Mouse (Mus musculus) right cerebral cortex, postnatal 25 days (tissue): ENCODE measurements around the gene Banp.

Source experiments
- DNase-seq: peaks from one replicate; pipeline ENCODE4 v3.0.0; 2022

Banp gene

DNA sequence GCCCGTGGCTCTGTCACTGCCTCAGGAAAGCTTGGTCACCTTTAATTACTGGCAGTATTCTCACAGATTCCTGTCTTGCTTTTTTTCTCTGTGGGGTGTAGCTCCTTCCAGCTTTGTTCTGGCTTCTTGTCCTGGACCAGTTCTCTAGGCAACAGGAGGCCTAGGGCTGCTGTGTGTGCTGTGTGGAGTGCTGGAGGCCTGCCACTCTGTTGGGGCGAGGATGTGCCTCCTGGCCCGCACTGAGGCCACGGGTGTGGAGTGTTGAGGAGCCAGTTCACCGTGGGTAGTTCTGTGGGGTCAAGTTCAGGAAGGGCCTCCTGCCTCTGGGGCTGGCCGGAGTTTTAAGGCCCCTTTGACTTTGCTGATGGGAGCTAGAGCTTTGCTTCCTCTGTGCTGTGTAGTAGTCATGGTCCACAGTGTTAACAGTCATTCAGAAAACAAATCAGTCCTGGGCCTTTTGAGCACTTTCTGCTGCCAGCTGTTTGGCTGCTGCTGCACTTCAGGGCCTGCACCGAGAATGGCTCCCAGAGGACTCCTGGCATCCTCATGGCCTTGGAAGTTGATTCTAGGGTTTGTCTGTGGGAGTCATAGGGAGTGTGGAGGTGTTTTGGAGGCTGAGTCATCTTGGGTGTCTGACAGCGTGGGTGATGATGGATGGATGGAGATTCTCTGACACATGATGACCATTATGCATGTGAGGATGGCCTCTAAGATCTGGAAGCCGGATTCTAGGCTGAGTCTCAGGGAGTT is 41.1 kb downstream of the Banp start:
- DNase-seq, result no peak

DNA sequence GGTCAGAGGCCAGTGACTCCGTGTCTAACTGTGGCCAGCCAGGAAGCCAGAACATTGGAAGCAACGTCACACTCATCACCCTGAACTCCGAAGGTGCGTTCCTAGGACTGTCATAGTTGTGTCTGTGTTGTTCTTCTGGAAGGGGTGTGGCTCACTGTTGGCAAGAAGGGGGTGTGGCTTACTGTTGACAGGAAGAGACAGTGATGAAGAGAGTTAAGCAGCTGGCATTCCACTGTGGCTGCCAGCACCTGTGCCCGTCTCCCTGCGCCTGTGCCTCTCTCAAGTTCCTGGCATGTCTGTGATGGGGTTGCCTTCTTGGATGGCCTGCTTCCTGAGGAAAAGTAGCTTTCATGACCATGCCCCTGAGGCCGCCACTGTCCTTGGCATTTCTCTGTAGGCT is 42.1 kb downstream of the Banp start:
- no peak for DNase-seq

DNA sequence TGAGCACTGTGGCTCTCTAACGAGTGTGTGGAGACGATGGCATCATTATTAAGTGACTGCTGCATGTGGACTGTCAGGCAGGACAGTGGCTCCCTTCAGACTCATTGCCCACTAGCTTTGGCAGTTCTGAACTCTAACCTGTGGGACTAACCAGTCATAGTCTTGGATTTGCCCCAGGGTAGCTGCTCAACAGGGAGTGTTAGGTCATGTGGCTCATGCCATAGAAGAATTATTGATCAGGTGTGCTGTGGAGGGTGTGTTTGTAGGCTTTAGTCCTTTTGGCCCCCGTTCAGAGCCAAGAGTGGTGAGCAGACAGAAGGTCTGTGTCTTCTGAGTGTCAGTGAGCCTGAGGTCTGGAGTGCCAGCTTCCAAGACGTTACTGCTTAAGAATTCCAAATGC is 43.4 kb downstream of the Banp start:
- DNase-seq, result no peak

DNA sequence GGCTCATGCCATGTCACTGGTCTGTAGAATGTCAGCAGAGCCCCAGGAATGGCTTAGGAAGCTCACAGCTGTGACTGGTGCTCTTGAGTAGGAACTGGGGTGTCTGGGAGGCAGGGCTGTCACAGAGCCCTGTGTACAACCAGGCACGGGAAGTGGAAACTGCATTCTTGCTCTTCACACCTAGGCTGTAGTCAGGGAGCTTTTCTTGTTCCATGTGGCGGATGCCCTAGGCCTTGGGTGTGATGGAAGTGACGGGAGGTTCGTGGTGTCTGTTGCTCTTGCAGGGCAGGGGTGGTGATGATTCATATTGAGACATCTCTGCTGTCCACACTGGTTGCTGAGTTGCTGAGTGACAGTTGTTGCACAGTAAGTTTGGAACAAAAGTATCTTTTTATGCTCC is 45.6 kb downstream of the Banp start:
- no peak for DNase-seq

DNA sequence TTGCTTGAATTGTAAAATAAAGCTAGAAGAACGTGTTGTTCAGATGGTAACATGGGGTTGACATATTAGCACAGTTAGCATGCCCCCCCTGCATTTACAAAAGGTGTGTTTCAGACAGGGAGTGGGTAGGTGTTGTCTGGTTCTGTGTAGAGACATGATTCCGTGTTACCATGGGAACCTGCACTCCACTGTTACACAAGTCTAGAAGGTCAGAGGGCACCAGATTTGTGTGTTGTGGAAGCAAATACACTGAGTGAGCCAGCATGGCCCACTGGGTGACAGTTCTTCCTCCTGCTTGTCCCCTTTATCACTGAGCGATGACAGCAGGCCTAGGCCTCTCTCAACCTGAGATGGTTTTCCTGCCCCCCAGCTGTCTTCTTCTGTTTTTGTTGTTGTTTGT is 46.3 kb downstream of the Banp start:
- DNase-seq, result no peak

DNA sequence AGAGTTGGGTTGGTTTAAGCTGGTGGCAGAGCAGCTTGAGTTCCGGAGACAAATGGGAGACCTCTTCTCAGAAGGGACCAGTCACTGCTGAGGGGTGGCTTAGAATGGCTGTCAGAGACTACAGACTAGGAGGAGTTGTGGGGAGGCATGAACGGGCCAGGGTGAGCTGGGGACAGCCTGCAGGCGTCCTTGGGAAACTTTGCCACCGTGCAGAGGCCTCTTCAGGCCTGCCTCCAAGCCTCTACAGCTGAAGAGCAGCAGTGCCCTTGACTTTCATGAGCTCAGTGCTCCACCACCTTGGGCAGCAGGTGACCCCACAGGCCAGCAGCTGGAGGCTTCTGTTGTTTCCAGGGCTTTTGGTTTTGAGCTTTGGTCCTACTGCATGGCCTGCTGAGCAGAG is 49.1 kb downstream of the Banp start:
- DNase-seq, result no peak

DNA sequence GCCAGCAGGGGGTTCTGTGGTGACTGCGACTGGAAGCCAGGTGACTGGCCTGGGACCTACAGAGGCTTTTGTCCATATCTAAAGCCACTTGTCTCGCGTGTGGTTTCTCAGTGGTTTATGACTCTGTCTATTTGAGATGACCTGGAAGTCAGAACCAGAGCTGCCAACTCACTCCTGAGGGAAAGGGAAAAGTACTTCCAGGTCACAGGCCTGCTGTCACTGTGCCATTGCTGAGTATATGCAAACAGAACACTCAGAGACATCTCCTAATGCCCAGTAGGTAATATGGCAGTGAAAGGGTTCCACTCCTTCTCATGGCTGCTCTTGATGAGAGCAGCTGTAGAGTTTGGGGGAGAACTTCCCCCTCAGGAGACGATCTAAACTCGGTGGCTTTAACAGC is 49.7 kb downstream of the Banp start:
- no peak for DNase-seq

DNA sequence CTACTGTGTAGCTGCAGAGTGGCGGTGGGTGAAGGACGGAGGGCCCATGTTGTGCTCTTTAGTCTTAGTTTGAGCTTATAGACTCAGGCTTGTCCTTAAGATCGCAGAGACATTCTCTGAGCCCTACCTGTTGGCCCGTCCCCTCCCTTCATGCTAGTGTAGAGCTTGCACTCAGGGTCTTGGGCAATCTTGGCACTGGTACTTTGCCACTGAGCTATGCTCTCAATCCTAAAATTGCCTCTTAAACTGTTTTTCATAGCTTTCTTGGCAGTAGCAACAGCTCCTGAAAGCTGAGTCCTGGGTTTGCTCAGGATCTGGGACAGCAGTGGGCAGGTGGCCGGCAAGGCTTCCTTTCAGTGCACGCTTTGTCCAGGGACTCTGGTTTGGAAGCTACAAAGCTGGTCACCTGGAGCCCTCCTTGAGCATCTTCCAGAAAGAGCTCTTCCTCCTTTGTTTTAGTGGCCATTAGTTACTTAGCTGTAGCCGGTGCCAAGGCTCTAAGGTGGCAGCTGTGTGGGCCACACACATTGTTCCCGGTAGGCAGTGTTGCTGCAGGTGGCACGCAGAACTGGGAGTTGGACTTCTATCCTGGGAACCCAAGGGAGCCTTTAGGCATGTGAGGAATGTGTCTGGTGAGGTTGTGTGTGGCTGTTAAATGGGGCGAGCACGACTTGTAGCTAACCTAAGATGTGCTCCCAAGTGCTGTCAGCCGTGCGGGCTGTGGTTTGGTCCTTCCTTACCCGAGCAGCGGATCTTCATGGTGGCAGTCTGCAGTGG is 52.0 kb downstream of the Banp start:
- DNase-seq, result no peak

DNA sequence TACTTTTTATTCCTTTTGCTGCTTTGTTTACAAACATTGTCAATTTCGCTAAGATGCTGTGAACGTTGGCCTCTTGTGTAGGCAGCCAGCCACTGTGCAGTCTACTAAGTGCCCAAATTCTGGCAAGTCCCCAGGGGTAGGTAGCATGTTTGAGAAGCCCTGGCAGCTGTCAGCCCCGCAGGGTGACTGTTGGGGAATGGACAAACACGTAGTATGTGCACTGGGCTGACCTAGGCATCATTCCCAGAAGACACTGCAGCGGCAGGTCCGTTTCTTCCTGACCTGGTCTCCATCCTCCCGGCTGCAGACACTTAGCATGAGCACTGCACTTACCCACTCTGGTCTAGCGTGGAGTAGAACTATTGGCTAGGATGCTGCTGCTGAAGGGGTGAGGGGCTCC is 54.1 kb downstream of the Banp start:
- DNase-seq, result no peak

DNA sequence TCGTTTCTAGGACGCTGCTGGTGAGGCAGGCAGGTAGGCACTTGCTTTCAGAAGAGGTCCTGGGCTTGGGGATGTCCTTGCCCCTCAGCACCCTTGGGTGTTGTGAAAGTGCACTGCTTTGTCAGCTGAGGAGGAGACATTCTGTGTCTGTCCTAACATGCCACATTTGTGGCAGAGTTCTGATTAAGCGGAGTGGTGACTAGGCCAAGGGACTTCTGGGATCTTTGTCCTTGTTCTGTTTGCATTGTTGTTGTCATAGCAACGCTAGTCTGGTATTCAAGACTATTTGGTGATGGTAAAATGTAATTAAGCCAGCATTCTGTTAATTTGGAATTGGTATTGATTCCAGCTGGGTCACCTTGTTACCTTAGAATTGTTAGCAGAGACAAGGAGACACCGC is 54.6 kb downstream of the Banp start:
- DNase-seq, result no peak

DNA sequence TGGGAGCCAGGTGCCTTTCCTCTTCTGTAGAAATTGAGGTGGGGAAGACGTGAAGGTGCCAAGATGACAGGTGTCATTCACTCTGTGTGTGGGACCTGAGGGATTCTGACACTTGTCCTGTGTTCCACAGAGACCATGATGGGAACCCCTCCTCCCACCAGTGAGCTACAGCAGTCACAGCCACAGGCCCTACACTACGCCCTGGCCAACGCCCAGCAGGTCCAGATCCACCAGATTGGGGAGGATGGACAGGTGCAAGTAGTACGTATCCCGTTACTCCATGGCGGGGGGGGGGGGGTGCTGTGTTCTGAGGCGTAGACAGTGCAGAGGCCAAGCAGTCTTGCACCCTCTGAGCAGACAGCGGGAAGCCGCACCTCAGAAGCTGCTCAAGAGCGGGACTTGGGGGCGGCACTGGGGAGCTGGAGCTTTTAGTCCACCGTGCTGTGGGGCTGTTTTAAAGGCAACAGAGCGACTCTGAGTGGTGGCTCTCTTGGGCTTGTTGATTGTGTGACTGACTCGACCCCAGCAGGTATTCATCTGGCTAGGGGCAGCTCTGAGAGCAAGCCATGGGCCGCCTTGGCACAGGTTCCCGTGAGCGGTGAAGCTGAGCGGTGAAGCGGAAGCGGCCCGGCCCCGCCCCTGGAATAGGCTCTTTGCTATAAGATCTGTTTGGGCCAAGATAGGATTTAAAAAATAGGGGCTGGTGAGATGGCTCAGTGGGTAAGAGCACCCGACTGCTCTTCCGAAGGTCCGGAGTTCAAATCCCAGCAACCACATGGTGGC is 56.1 kb downstream of the Banp start:
- DNase-seq, result no peak

DNA sequence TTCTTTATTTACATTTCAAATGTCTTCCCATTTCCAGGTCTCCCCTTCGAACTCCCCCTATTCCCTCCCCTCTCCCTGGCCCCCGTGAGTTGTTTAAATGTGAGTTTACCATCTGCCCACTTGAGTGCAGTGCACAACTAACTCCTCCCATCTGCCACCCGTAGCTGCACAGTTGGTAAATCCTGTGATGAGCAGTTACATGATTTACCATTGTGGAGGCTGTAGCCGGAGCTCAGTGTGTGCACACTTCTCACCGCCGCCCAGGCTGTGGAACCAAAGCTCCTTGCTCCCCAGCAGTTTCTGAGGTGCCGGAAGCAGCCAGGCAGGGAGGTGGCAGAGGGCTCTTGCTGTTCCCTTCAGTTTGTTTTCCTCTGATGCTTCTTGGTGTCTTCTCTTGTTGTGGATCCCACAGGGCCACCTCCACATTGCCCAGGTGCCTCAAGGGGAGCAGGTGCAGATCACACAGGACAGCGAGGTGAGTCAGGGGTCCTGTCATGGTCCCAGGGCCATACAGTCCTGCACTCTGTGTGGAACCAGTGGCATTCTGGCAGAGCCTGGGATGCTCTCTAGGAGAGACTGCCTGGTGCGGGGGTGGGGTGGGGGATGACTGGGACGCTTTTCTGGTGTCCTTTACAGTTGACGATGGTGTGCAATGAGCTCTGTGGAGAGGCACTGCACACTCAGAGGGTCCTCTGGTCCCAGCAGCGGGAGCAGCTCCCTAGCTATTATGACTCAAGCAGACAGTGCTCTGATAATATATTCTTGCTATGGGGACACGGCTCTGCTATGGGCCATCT is 57.3 kb downstream of the Banp start:
- DNase-seq, result peak; percentile 49

DNA sequence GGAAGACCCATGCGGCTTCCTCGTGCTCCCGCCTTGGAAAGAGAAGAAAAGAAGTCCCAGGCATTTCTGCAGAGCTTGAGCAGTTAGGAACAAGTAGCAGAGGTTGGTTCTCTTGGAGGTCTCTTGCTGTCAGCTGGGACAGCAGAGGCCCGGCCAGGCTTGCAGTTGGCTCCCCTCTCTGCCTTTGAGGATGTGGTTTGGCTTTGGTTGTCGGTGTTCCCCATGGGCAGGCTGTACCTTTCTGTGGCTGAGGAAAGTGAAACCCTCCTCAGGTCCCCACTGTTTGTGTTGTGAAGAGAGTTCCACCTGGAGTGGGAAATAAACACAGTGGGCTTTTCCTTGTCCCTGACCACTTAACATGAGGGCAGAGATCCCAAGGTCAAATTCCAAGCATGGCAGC is 58.8 kb downstream of the Banp start:
- no peak for DNase-seq

DNA sequence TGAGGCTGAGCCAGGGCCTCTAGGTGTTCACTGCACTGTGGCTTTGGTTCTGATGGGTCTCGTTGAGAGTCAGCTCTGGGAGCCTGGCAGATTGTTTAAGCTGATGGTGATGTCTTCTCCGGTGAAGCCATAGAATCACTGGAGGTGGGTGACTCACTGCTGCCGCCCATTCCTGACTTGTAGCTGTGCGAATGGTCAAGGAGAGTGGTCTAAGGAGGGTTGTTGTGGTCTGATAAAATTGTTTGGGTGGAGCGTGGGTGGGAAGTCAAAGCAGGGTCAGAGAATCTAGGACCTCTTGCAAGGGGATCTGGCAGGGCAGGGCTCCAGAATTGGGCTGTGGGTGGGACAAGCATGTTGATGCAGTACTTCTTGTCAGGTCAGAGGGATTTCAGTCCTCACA is 61.1 kb downstream of the Banp start:
- DNase-seq, result no peak

DNA sequence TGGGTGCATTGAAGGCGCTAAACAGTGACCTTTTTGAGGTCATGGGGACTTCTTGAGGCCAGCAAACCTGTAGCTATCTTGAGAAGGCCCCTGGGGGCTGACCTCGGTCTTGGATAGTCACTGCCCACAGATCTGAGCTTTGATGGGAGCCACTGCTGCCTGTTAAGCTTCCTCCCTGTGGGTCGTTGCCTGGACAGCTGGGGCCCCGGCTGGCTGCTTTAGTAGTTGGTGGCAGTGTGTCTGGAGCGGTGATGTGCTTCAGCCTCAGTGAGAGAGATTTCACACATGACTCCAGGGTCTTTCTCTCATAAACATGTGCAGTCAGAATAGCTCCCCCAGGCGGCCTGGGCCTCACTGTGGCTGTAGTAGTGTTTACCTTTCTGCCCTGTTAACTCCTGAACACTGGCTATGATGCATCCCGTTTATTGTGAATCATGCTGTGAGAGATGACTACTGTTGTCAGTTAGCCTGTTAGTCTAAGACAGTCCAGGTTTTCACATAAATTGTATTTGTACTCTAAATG is 61.6 kb downstream of the Banp start:
- no peak for DNase-seq

DNA sequence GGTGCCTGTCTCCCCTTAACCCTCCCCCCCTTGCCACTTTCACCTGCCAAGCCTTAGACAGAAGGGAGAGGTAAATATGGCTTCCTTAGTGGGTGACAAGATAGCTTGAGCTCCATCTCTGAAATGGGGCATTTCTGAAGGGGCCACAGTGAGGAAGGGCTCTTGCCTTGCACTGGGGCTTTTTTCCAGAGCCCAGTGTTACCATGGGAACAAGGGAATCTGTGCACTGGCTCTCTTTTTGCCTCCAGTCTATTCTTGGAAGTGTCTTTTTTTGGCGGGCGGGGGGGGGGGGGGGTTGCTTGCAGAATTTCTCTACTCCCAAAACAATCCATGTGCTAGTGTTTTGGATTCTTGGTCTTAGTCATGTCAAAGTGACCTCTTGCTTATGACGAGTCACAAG is 65.1 kb downstream of the Banp start:
- no peak for DNase-seq

DNA sequence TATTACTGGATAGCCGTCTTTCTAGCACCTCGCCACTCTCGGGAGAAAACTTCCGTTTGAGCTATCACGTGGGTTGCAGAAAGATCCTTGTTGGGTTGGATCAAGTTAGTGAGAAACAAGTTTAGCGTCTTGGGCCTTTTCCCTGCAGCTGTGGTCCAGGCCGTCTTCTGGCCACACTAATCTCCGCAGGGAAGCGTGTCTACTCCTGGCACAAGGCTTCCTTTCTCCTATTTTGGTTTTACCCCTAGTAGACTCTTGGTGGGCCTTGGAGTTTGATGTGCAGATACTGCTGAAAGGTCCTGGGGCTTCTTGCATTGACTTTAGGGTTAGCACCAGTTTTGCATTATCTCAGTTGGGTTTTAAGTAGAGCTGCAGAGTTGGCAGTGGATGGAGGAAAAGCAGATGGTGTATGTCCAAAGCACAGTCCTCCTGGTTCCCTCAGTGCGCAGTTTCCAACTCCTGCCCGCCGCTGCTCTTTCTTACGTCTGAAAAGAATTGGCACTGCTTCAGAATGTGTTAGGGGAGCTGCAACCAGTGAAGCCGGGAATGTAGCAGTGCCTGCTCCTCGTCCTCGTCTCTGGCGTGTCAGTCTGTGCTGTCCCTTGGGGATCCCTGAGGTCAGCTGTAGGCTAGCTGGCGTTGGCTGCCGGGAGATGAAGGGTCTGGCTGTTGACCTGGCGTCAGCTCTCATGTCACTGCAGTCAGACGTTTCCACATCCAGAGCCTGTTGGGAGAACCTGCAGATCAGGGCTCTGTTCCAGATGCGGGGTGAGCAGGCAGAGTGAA is 68.7 kb downstream of the Banp start:
- DNase-seq, result peak; percentile 45

DNA sequence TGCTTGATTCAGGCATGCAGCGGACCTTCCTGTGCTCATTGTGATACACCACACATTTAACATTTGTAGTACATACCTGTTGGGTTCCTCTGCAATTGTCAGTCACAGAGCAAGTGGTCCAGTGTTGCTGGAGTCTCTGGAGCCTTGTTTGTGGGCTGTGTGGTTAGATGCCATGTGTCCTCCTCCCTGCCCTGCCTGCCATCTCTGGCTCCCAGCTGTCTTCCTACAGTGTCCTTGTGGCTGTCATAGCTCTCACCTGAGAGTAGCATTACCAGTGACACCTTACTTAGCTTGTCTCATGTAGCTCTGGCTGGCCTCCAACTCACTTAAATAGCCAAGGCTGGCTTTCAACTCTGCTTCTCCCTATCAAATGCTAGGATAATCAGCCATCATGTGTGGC is 69.6 kb downstream of the Banp start:
- DNase-seq, result no peak

DNA sequence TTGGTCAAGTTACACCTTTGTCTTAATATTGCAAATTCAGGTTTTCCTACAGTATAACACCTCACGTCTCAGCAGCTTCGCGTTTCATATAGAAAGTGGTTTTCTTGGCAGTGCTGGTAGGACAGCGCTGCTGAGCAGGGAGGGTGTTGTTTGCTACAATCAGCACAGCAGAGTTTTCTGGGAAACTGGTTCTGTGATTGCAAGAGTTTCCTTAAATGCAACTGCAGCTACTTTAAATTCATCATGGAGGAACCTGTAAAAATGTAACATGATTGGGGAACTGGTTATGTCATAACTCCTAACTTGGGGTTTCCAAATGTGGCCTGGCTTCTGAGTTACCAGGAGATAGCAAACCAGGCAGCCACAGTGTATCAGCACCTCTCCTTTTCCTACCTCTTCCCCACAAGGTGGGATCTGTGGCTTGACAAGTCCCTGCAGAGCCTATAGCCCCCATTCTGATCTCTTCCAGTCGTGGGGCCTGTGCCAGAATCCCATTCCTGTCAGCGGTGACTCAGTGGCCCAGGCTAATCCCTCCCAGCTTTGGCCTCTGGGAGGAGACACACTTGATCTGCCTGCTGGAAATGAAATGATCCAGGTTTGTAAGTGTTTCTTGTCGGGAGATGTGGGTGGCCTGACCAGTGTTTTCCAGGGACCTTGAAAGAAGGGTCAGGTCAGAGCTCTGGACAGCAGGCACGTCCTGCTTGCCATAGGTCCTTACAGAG is 70.7 kb downstream of the Banp start:
- DNase-seq, result no peak

DNA sequence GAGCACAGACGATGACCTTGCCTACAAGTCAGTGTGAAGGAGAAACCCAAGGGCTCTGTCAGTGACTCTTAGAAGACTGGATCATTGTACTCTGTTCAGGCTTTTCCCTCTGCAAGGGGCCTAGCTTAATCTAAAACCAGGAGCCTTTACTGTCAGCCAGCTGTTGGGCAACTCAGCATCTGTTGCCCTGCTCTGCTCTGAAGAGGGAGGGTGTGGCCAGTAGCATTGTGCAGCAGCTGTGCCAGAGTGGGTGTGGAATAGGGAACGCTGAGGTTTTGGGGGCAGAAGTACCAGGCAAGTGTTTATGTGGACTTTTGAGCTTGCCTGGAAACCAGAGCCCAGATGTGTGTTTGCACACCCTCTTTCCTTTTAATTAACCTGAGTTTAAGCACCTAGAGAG is 72.2 kb downstream of the Banp start:
- no peak for DNase-seq

DNA sequence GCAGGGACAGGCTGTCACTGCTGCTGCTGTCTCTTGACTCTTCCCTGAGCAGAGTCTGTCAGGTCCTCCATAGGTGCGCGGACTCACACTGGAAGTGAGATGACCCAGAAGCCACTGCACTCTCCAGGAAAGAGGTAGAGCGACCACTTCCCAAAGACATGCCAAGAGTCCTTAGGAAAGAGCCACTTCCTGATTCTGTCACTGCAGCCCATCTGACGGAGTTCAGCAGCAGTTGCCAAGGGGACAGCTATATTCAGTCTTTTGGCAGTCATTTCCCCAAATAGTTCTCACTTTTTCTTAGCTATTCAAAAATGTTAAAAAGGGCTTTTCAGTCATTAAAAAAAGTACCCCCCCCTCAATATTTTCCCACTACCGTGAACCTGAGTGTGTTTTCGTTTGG is 72.7 kb downstream of the Banp start:
- no peak for DNase-seq
